Mouse (Mus musculus) midbrain, embryonic 15.5 days (tissue): ENCODE data around the gene Xylt1. TPM values are rescaled to one million over a fixed set of nuclear protein-coding genes. Genes with fewer than 3 reads are reported as not detected.

Source experiments
- ATAC-seq: fragments of 200-750 bp; cut with Nextera tagmentation; replicated peaks from 2 replicates; pipeline ENCODE4 v1.8.0; 2017; ENCODE audit warnings: moderate TSS enrichment
- H3K27ac ChIP-seq: fragments of 300-500 bp; sonication (generic); 2 replicates; pipeline ENCODE4 v1.5.1; 2015; ENCODE audit warnings: mild to moderate bottlenecking, inconsistent platforms
- H3K27me3 ChIP-seq: fragments of 300-500 bp; sonication (generic); replicated peaks from 2 replicates; pipeline ENCODE4 v1.6.1; 2015; ENCODE audit warnings: inconsistent platforms
- H3K36me3 ChIP-seq: fragments of 300-500 bp; sonication (generic); replicated peaks from 2 replicates; pipeline ENCODE4 v1.6.1; 2015; ENCODE audit warnings: inconsistent platforms
- H3K4me1 ChIP-seq: fragments of 300-500 bp; sonication (generic); 2 replicates; pipeline ENCODE4 v1.6.1; 2015; ENCODE audit warnings: inconsistent platforms
- H3K4me2 ChIP-seq: fragments of 300-500 bp; sonication (generic); 2 replicates; pipeline ENCODE4 v1.6.1; 2015; ENCODE audit warnings: inconsistent platforms, mild to moderate bottlenecking, moderate library complexity
- H3K4me3 ChIP-seq: fragments of 300-500 bp; sonication (generic); 2 replicates; pipeline ENCODE4 v1.5.1; 2015; ENCODE audit warnings: mild to moderate bottlenecking, inconsistent platforms
- H3K9ac ChIP-seq: fragments of 300-500 bp; sonication (generic); 2 replicates; pipeline ENCODE4 v1.6.1; 2015; ENCODE audit warnings: mild to moderate bottlenecking, inconsistent platforms
- H3K9me3 ChIP-seq: fragments of 300-500 bp; sonication (generic); 2 replicates; pipeline ENCODE4 v1.6.1; 2016; ENCODE audit warnings: inconsistent platforms
- WGBS: fragments of 180-500 bp; shearing (Covaris S2); methylation state at CpG from one replicate; pipeline ENCODE4 v1.1.7; 2015; ENCODE audit warnings: mixed read lengths; 5-methylcytosine and 5-hydroxymethylcytosine counted together
- polyA plus RNA-seq: library from polyadenylated mRNA; unstranded; fragments of >200 nt; fragmentation: Nextera tagmentation; extraction: Ambion mirVana; gene quantifications from 2 replicates; pipeline ENCODE4 v1.2.1, GENCODE M21; 2015

Xylt1 gene
- polyA plus RNA-seq, 1 experiment from 2014 or later, result 2.8 TPM

GRCm38 (mm10) chr7:117541056-117541455, 160.3 kb downstream of the Xylt1 start:
- no peak for ATAC-seq
- Histone ChIP-seq H3K9me3 (no peaks in the 10 kb centered on the region), H3K27ac (no peak overlapping the region), H3K4me1 (no peaks in the 10 kb centered on the region), H3K27me3 (no peaks in the 10 kb centered on the region), H3K4me2 (no peak overlapping the region), H3K4me3 (no peak overlapping the region), H3K9ac (no peak overlapping the region), H3K36me3 (no peaks in the 10 kb centered on the region)
- WGBS, result 67% methylated on average over 1 of the region's 1 CpGs

DNA sequence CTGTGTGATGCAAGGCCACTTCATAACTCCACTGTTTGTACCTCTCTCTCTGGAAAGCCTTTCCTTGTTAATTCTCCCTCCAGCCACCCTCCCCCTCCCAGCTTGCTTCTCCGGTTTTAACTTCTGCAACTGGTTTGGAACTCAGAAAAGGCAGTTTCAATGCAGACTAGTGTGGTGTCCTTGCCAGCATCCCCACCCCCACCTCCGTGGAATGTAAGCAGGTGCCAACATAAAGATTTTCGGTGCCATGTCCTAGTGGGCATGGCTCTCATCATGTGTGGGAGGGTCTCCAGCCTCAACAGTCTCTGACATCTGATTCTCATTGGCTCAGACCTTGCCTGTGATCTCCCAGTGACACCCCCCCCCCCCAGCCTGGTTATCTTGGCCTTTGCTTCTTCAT, 160.9 kb downstream of the Xylt1 start:
- Histone ChIP-seq H3K4me1 (no peaks in the 10 kb centered on the region), H3K9me3 (no peaks in the 10 kb centered on the region), H3K36me3 (no peaks in the 10 kb centered on the region), H3K27me3 (no peaks in the 10 kb centered on the region), H3K27ac (no peak overlapping the region), H3K4me3 (no peak overlapping the region), H3K4me2 (no peak overlapping the region), H3K9ac (no peak overlapping the region)
- WGBS, result 70% methylated on average over 3 of the region's 3 CpGs
- ATAC-seq, result no peak

GRCm38 (mm10) chr7:117543041-117543440, 162.3 kb downstream of the Xylt1 start:
- no peak for ATAC-seq
- Histone ChIP-seq H3K27ac (no peak overlapping the region), H3K4me1 (peaks cover 5% of the 10 kb centered on the region; the same call in 1 of the 2 replicates), H3K9ac (no peak overlapping the region), H3K36me3 (no peaks in the 10 kb centered on the region), H3K4me3 (no peak overlapping the region), H3K4me2 (no peak overlapping the region), H3K27me3 (no peaks in the 10 kb centered on the region), H3K9me3 (no peaks in the 10 kb centered on the region)
- 48% methylated on average over 8 of the region's 8 CpGs for WGBS

DNA sequence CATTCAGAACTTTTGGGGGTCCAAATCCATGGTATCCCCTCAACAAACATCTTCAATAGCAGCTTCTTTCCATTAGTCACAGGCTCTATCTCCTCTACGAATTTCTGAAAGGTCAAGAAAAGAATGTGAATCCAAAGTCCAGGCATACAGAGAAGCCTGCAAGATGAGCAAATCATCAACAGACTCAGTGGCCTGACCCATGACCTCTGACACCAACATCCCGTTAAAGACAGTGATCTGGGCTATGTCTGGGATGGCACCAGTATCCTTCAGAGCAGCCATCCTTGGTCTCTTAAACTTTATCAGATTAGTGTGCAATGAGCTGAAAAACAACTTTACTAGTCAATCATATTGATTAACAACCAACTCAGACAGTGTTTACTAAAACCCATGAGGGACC, 163.3 kb downstream of the Xylt1 start:
- Histone ChIP-seq H3K27me3 (no peaks in the 10 kb centered on the region), H3K9ac (no peak overlapping the region), H3K4me3 (no peak overlapping the region), H3K36me3 (no peaks in the 10 kb centered on the region), H3K27ac (no peak overlapping the region), H3K4me2 (no peak overlapping the region), H3K9me3 (no peaks in the 10 kb centered on the region), H3K4me1 (peaks cover 5% of the 10 kb centered on the region; the same call in 1 of the 2 replicates)
- no peak for ATAC-seq
- WGBS, result 43% methylated on average over 2 of the region's 2 CpGs

DNA sequence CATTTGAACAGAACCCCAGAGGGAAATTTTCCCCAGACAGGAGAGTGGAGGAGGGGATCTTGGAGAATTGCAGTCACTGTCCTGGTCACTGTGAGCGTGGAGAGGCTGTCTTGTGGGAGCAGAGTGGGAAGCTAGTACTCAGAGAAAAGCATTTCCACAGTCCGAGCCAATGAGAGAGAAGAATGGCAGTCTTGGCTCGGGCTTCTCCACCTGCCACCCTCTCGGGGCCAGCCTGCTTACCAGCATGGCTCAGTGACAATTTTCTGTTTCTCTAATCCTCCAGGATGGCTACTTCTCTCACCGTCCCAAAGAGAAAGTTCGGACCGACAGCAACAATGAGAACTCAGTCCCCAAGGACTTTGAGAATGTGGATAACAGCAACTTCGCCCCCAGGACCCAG, 167.5 kb downstream of the Xylt1 start:
- H3K4me2 ChIP-seq, result no peak overlapping the region
- no peak overlapping the region for H3K9ac ChIP-seq
- no peak overlapping the region for H3K4me3 ChIP-seq
- no peak overlapping the region for H3K27ac ChIP-seq
- peaks cover 16% of the 10 kb centered on the region for H3K4me1 ChIP-seq
- WGBS, result 50% methylated on average over 8 of the region's 8 CpGs
- no peaks in the 10 kb centered on the region for H3K9me3 ChIP-seq
- no peaks in the 10 kb centered on the region for H3K27me3 ChIP-seq
- ATAC-seq, result 0 out of 2 replicates have a peak, but pooled peaks have one; percentile 27
- H3K36me3 ChIP-seq, result no peaks in the 10 kb centered on the region

DNA sequence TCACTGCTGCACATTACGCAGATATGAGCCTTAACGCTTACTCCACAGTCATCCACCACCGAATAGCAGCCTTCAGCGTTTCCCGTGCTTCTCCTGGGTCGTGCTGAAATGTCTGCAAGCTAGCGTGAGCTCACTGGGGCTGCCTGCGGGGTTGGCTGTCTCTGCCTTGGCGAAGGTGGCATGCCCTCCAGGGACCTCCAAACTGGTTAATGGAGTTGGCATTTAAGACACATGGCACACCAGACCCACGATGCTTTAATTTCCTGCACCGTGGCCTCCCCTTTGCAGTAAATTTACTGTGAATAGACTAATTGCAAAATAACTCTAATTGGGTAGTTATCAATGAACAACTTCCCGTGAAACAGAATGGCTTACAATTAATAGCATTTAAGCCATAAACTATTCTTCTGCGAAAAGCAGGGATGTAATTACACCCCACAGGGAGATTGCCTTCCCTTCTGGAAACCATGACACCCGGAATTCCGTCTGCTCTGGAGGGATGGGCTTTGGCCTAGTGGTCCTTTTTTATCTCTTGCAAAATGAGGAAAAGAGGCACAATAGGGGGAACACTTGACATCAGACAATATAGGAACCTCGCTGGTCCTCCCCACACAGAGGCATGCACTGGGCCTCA, 170.3 kb downstream of the Xylt1 start:
- Histone ChIP-seq H3K4me1 (peaks cover 22% of the 10 kb centered on the region), H3K4me3 (no peak overlapping the region), H3K9me3 (no peaks in the 10 kb centered on the region), H3K27ac (no peak overlapping the region), H3K9ac (no peak overlapping the region), H3K4me2 (no peak overlapping the region), H3K27me3 (no peaks in the 10 kb centered on the region), H3K36me3 (no peaks in the 10 kb centered on the region)
- no peak for ATAC-seq
- WGBS, result 60% methylated on average over 16 of the region's 16 CpGs

GRCm38 (mm10) chr7:117553228-117553627, 172.4 kb downstream of the Xylt1 start:
- H3K4me1 ChIP-seq, result peaks cover 27% of the 10 kb centered on the region
- H3K27ac ChIP-seq, result no peak overlapping the region
- ATAC-seq, result peak; percentile 51
- H3K4me3 ChIP-seq, result no peak overlapping the region
- peaks cover 10% of the 10 kb centered on the region for H3K27me3 ChIP-seq
- WGBS, result 15% methylated on average over 12 of the region's 12 CpGs
- H3K9ac ChIP-seq, result no peak overlapping the region
- H3K4me2 ChIP-seq, result peak overlapping the region; percentile 3; the same call in 1 of the 2 replicates
- no peaks in the 10 kb centered on the region for H3K9me3 ChIP-seq
- no peaks in the 10 kb centered on the region for H3K36me3 ChIP-seq

DNA sequence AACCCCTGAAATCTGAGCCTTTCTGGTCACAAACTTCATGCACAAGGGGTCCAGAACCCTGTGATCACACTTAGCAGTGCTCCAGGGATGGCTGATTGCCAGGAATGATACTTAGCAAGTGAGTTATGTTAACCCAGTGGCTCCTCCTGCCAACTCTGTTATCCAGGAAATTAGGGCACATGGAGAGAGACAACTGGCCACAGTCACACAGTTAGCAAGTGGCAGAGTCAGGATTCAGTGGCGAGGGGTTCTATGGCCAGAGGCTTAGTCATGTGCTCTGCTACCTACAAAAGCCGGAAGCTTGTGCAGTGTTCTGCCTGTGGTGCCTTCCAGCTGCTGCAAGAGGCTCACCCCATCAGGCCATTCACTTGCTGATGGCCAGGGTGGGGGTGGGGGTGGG, 175.0 kb downstream of the Xylt1 start:
- no peak overlapping the region for H3K9ac ChIP-seq
- 43% methylated on average over 2 of the region's 2 CpGs for WGBS
- no peaks in the 10 kb centered on the region for H3K9me3 ChIP-seq
- H3K4me2 ChIP-seq, result no peak overlapping the region
- H3K4me1 ChIP-seq, result peaks cover 29% of the 10 kb centered on the region
- ATAC-seq, result 0 out of 2 replicates have a peak, but pooled peaks have one; percentile 31
- no peaks in the 10 kb centered on the region for H3K36me3 ChIP-seq
- peaks cover 16% of the 10 kb centered on the region for H3K27me3 ChIP-seq
- no peak overlapping the region for H3K27ac ChIP-seq
- H3K4me3 ChIP-seq, result no peak overlapping the region

- Histone ChIP-seq H3K27me3 (peaks cover 31% of the 10 kb centered on the region), H3K4me3 (no peak overlapping the region), H3K9ac (no peak overlapping the region), H3K27ac (no peak overlapping the region), H3K4me2 (no peak overlapping the region), H3K36me3 (no peaks in the 10 kb centered on the region), H3K4me1 (peaks cover 19% of the 10 kb centered on the region), H3K9me3 (no peaks in the 10 kb centered on the region)
- 54% methylated on average over 2 of the region's 2 CpGs for WGBS
- ATAC-seq, result no peak
These were observed 177.4 kb downstream of the Xylt1 start for GRCm38 (mm10) chr7:117558166-117558565.

DNA sequence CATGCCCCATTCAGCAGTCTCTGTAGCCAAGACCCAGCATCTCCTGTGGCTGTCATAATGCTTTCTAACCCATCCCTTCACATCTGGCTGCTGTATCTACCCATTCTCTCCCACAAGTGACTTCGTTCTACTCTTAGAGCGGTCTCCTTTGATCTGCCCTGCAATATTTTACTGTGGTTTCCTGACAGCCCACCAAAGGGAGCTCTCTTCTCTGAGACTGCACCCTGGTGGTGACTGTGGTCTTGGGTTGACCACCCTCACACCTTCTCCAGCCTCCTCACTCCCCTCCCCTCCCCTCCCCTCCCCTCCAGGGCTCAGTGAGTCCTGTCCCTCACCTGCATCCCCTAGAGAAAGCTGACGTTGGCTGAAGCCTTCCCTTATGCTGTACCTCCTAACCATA, 178.3 kb downstream of the Xylt1 start:
- no peak for ATAC-seq
- Histone ChIP-seq H3K4me2 (no peak overlapping the region), H3K9ac (no peak overlapping the region), H3K36me3 (no peaks in the 10 kb centered on the region), H3K4me3 (no peak overlapping the region), H3K9me3 (no peaks in the 10 kb centered on the region), H3K27me3 (peaks cover 31% of the 10 kb centered on the region), H3K4me1 (peaks cover 18% of the 10 kb centered on the region; the same call in 1 of the 2 replicates), H3K27ac (no peak overlapping the region)
- 90% methylated on average over 3 of the region's 3 CpGs for WGBS

GRCm38 (mm10) chr7:117563939-117564499, 183.2 kb downstream of the Xylt1 start:
- no peak overlapping the region for H3K27ac ChIP-seq
- peaks cover 22% of the 10 kb centered on the region for H3K27me3 ChIP-seq
- peaks cover 6% of the 10 kb centered on the region; the same call in 1 of the 2 replicates for H3K4me1 ChIP-seq
- 33% methylated on average over 9 of the region's 9 CpGs for WGBS
- peak; percentile 74 for ATAC-seq
- H3K9me3 ChIP-seq, result no peaks in the 10 kb centered on the region
- no peaks in the 10 kb centered on the region for H3K36me3 ChIP-seq
- no peak overlapping the region for H3K9ac ChIP-seq
- no peak overlapping the region for H3K4me3 ChIP-seq
- H3K4me2 ChIP-seq, result no peak overlapping the region

- no peak overlapping the region for H3K27ac ChIP-seq
- H3K27me3 ChIP-seq, result peaks cover 22% of the 10 kb centered on the region
- H3K9me3 ChIP-seq, result no peaks in the 10 kb centered on the region
- no peak overlapping the region for H3K4me3 ChIP-seq
- H3K36me3 ChIP-seq, result no peaks in the 10 kb centered on the region
- H3K4me2 ChIP-seq, result no peak overlapping the region
- no peak; the same call in 1 of the 2 replicates for ATAC-seq
- no peak overlapping the region for H3K9ac ChIP-seq
- H3K4me1 ChIP-seq, result peaks cover 6% of the 10 kb centered on the region; the same call in 1 of the 2 replicates
- 85% methylated on average over 4 of the region's 4 CpGs for WGBS
These were observed 183.8 kb downstream of the Xylt1 start for GRCm38 (mm10) chr7:117564627-117565026.

- no peaks in the 10 kb centered on the region for H3K36me3 ChIP-seq
- peaks cover 6% of the 10 kb centered on the region; the same call in 1 of the 2 replicates for H3K4me1 ChIP-seq
- H3K9ac ChIP-seq, result no peak overlapping the region
- no peak for ATAC-seq
- H3K27me3 ChIP-seq, result peaks cover 17% of the 10 kb centered on the region
- no peak overlapping the region for H3K27ac ChIP-seq
- H3K4me3 ChIP-seq, result no peak overlapping the region
- 67% methylated on average over 2 of the region's 2 CpGs for WGBS
- H3K4me2 ChIP-seq, result no peak overlapping the region
- no peaks in the 10 kb centered on the region for H3K9me3 ChIP-seq
These were observed 185.3 kb downstream of the Xylt1 start for GRCm38 (mm10) chr7:117566115-117566514.
